Mouse (Mus musculus): ENCODE data around the gene 1700025G04Rik.

Gene 1700025G04Rik

DNA sequence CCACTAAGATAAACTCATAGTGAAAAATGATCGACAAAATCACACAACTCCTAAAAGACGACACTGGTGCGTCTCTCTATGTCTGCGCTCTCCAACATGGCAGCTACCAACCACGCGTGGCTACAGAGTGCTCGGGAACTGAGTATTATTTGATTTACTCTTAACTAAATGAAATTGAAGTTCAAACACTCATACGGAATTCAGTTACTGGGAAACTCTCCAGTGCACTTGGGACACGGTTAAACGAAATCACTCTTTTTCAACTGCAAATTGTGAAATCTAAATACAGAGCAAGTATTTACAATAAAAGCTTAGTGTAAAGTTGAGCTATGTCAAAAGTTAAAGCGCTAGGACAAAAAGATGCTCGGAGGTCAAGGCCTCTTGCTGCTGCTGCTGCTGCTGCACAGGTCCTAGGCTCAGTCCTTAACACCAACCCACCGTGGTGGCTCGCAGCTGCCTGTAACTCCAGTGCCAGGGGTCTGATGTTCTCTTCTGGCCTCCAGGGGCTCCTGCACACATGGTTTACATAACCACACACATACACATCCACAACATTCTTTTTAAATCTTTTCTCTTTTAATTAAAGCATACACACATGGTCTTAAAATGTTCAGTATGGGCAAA, 13.6 kb downstream of the 1700025G04Rik start:
- no peak for DNase-seq (ENCODE audit: low read depth, low spot score)

GRCm38 (mm10) chr1:152075725-152076124, 14.2 kb downstream of the 1700025G04Rik start:
- no peak for DNase-seq (ENCODE audit: low read depth, low spot score)

DNA sequence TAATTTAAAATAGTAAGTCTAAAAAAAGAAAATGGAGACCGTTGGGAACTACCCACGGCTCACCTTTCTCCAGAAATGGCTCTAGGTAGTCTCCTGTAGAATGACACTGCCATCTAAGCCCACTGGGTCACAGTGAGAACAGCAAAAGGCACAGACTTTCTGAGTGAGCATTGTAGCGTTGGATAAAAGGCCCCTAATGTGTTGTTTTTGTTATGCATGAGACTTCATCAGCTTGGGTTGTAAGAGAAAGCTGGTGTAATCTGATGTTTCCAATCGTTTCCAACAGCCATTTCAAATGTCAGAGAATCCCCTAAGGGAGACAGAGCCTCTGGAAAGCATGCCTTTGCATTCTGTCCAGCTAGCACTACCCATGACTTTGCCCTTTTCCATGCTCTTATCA, 19.5 kb downstream of the 1700025G04Rik start:
- DNase-seq (ENCODE audit: low read depth, low spot score) = no peak

- no peak for DNase-seq (ENCODE audit: low read depth, low spot score)
Observed at GRCm38 (mm10) chr1:152069745-152070144, 20.2 kb downstream of the 1700025G04Rik start.

DNA sequence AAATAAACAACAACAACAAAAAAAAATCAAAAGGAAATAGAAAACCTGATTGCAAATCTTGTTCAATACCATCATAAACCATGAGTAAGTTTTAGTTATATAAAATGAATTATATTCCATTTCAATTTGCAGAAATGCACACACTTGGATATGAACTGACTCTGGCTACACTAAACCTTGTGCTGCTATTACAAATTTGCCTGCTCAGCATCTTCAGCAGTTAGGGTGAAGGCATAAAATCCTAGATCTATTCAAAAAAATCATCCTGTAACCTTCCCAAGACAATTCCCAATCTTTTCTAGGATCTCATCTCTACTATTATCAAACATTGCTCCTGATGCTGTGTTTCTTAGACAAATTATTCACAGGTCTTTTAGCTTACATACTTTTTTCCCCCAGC, 22.0 kb downstream of the 1700025G04Rik start:
- no peak for DNase-seq (ENCODE audit: low read depth, low spot score)

GRCm38 (mm10) chr1:152065527-152065926, 24.4 kb downstream of the 1700025G04Rik start:
- no peak for DNase-seq (ENCODE audit: low read depth, low spot score)

GRCm38 (mm10) chr1:152063357-152064145, 26.4 kb downstream of the 1700025G04Rik start:
- DNase-seq (ENCODE audit: low read depth, low spot score) = peak; percentile 20

- no peak for DNase-seq (ENCODE audit: low read depth, low spot score)
Observed at GRCm38 (mm10) chr1:152061745-152062144, 28.2 kb downstream of the 1700025G04Rik start.

DNA sequence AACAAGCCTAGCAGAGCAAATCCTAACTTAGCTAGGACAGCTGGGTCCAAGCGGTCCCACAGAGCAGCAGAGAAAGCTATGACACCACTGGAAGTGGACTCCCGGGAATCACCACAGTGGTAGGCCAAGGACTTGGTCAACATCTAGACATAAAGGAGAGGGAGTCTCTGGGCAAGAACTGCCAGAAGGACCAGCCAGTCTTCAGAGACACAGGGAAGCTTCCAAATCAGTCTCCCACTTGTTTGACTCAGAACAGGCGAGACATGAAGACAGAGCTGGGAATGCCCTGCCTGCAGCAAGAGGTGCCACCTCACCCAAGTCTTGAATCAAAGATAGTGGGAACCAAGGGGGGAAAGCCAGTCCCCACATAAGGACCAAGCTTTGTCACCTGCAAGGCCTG, 29.7 kb downstream of the 1700025G04Rik start:
- no peak for DNase-seq (ENCODE audit: low read depth, low spot score)

DNA sequence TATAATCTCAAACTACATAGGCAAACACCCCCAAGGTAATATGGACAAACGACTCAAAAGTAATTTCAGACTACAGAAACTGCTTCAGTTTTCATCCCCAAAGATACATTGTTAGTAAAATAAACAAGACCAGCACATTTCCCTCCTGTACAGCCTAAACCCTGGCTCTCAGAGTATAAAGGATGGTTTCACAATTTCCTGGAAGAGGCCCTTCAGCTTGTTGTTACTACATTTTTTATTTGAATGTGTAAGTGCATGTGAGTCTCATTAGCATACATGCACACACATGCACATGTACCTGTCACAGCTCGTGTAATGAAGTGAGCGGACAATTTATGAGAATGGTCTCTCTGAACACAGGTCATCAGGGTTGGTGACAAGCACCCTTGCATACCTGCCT, 31.1 kb downstream of the 1700025G04Rik start:
- DNase-seq (ENCODE audit: low read depth, low spot score) = no peak

- peak; percentile 38 for DNase-seq (ENCODE audit: low read depth, low spot score)
Observed at GRCm38 (mm10) chr1:152053112-152053511, 36.8 kb downstream of the 1700025G04Rik start.

DNA sequence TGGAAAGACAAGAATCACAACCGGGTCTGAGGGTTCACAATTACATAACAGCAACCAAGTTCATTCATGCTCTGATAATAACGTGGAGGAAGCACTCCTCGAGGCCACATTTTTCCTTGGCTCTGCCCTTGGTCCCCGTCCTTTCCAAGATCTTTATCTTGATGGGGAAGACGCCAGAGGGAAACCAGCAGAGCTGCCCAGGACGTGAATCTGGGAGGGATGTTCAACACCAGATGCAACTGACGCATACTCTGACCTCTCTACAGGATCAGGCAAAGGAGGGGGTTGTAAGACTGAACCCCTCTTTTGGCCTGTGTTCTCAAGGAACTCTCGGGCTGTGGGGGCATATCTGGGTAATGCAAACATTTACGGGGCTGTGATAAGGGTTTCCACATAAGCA, 38.1 kb downstream of the 1700025G04Rik start:
- DNase-seq (ENCODE audit: low read depth, low spot score) = peak; percentile 18

DNA sequence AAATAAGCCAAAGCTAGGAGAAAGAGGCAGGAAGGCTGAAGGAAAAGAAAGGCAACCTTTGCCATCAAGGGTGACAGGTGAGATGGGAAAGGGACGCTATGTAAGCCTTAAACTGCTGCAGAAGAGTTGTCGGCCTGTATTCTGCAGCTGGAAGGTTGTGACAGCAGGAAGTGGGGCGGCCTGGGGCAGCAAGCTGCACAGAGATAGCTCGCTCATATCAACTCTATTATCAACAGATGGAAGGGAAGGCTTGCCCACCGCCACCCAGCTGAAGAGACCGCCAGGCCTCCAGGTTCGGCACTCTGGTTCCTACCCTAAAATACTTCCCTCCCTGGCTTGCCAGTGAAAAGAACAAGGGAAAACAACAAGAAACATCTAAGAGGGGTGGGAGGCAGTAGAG, 39.9 kb downstream of the 1700025G04Rik start:
- no peak for DNase-seq (ENCODE audit: low read depth, low spot score)

DNA sequence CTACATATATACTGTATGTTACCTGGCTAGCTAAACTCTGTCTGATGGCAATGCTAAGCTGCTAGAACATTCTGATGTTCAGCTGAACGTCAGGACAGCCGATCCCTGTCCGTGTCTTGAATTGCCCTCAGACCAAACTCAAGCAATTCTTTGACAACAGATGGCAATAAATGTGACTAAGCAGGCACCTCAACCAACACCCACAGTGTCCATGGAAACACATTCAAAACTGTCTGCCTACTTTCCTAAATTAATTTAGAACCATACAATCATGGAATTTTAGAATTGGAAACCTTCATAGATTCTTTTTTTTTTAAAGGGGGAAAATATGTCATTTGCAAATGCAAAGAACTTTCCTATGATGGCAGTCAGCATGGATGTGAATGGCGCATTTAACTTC, 41.6 kb downstream of the 1700025G04Rik start:
- DNase-seq (ENCODE audit: low read depth, low spot score) = no peak

- no peak for DNase-seq (ENCODE audit: low read depth, low spot score)
Observed at GRCm38 (mm10) chr1:152047416-152047815, 42.5 kb downstream of the 1700025G04Rik start.

DNA sequence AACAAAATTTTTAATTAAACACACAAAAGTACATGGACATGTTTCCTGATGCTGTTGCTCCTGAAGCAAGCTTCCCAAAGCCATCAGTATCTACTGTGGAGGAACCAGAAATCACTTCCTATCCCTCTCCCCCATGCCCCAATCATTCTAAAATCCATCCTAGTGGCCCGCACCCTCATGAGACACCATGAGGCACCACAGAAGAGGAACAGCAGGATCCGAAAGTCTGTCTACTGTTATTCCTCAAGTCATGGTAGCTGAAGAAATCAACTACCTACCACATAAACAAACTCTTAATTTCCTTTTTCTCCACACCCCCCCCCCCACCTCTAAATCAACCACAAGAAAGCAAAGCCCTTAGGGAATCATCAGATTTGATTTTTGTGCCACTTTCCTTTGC, 46.5 kb downstream of the 1700025G04Rik start:
- no peak for DNase-seq (ENCODE audit: low read depth, low spot score)

- DNase-seq (ENCODE audit: low read depth, low spot score) = peak; percentile 80
Observed at GRCm38 (mm10) chr1:152042409-152042808, 47.5 kb downstream of the 1700025G04Rik start.

DNA sequence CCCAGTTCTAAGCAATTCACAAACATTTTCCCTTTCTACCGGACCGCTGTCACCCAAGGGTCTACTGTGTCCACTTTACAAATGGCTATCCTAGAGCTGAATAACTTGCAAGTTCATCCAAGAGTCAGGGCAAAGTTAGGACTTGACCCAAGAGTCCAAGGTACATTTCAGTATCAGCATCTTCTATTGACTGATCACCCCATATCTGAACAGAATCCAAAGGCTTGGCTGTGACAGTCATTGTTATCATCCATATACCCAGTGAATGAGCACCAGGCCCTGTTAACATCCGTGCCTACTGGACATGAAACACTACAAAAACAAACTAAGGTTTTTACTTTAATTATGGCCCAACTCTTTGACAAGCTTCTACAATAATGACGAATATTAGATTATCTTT, 48.9 kb downstream of the 1700025G04Rik start:
- DNase-seq (ENCODE audit: low read depth, low spot score) = no peak

- no peak for DNase-seq (ENCODE audit: low read depth, low spot score)
Observed at GRCm38 (mm10) chr1:152040053-152040452, 49.9 kb downstream of the 1700025G04Rik start.

DNA sequence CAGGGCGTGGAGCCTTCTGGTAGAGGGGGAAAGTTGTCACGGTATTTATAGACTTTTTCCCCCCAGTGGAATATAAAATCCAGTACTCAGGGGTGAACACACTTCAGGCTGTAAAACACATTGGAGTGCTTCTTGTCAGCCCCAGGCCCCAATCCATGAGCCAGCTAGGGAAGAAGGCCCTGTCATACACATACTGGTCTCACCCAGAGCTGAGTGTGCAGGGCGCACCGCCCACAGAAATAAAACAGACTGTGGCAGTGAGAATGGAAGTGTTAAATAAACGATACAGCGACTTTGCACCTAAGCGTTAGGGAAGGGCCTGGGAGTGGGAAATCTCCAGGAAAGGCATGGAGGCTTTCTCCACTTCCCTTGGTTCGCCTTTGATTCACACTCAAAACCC, 50.3 kb downstream of the 1700025G04Rik start:
- no peak for DNase-seq (ENCODE audit: low read depth, low spot score)

GRCm38 (mm10) chr1:152038086-152038485, 51.8 kb downstream of the 1700025G04Rik start:
- no peak for DNase-seq (ENCODE audit: low read depth, low spot score)

DNA sequence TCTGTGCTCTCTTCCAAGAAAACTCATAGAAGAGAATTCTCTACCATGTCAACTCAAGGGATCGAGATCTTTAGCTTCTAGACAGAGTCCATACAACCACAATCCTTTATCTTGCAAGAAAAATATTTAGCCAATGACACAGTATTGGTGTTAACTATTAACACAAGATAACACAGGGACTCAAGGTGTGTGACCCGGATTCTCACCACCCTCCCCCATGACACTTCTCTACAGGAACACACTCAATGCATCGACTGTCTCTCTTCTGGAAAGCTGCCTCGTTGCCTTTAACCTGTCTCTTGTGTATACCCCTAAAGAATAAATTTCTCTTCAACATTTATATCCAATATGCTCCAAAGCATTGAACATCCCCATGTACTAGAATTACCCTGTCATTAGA, 52.3 kb downstream of the 1700025G04Rik start:
- no peak for DNase-seq (ENCODE audit: low read depth, low spot score)

DNA sequence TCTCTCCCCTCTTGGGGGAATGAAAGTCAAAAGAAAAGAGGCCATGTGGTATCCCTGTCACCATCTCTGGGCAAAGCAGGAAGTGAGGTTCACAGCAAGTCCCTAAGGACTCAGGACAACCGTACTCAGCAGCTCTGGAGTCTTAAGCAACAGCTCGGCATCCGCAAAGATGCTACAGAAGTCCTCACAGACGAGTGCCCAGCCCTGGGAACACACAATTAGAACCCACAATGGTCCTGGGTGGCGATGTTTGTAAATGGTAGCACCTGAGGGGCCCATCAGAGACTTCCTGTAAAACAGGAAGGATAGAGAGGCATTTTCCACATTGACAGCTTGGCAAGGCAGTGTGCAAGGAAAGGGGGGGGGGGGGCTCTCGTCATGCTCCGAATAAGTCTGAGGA, 55.2 kb downstream of the 1700025G04Rik start:
- no peak for DNase-seq (ENCODE audit: low read depth, low spot score)

All from skeletal muscle tissue, adult 2 months (tissue).